Mouse (Mus musculus) heart, embryonic 16.5 days (tissue): ENCODE data around the gene Lrfn3. TPM values are rescaled to one million over a fixed set of nuclear protein-coding genes. Genes with fewer than 3 reads are reported as not detected.

Experiments used
- ATAC-seq: fragments of 200-750 bp; cut with Nextera tagmentation; replicated peaks from 2 replicates; pipeline ENCODE4 v1.8.0; 2017; ENCODE audit warnings: moderate number of reproducible peaks; ENCODE audit not compliant: insufficient read depth, low FRiP score; ENCODE audit errors: extremely low read depth
- H3K27ac ChIP-seq: fragments of 300-500 bp; sonication (generic); 2 replicates; pipeline ENCODE4 v1.5.1; 2014; ENCODE audit warnings: mild to moderate bottlenecking, low read length, control low read depth, moderate library complexity
- H3K27me3 ChIP-seq: fragments of 300-500 bp; sonication (generic); 2 replicates; pipeline ENCODE4 v1.6.1; 2014; ENCODE audit warnings: low read length, mixed read lengths; ENCODE audit not compliant: control insufficient read depth, insufficient read depth
- H3K36me3 ChIP-seq: fragments of 300-500 bp; sonication (generic); 2 replicates; pipeline ENCODE4 v1.6.1; 2014; ENCODE audit not compliant: control insufficient read depth, insufficient read depth
- H3K4me1 ChIP-seq: fragments of 300-500 bp; sonication (generic); 2 replicates; pipeline ENCODE4 v1.6.1; 2014; ENCODE audit warnings: low read length, mixed read lengths; ENCODE audit not compliant: control insufficient read depth, insufficient read depth
- H3K4me2 ChIP-seq: fragments of 300-500 bp; sonication (generic); 2 replicates; pipeline ENCODE4 v1.6.1; 2014; ENCODE audit warnings: low read depth, mild to moderate bottlenecking, control low read depth, low read length
- H3K4me3 ChIP-seq: fragments of 300-500 bp; sonication (generic); 2 replicates; pipeline ENCODE4 v1.5.1; 2014; ENCODE audit warnings: mild to moderate bottlenecking, control low read depth, low read length
- H3K9ac ChIP-seq: fragments of 300-500 bp; sonication (generic); 2 replicates; pipeline ENCODE4 v1.6.1; 2014; ENCODE audit warnings: low read length, control low read depth
- H3K9me3 ChIP-seq: fragments of 300-500 bp; sonication (generic); replicated peaks from 2 replicates; pipeline ENCODE4 v1.6.1; 2016; ENCODE audit warnings: low read length; ENCODE audit not compliant: control insufficient read depth
- WGBS: fragments of 180-500 bp; shearing (Covaris S2); extraction: QIAGEN DNeasy Blood & Tissue Kit; methylation state at CpG from one replicate; pipeline ENCODE4 v1.1.7; 2014; 5-methylcytosine and 5-hydroxymethylcytosine counted together
- polyA plus RNA-seq: library from polyadenylated mRNA; unstranded; fragments of >200 nt; fragmentation: Nextera tagmentation; extraction: Ambion mirVana; gene quantifications from 2 replicates; pipeline ENCODE4 v1.2.1, GENCODE M21; 2015

Lrfn3 gene
- polyA plus RNA-seq, 1 experiment from 2014 or later = 1.2 TPM

DNA sequence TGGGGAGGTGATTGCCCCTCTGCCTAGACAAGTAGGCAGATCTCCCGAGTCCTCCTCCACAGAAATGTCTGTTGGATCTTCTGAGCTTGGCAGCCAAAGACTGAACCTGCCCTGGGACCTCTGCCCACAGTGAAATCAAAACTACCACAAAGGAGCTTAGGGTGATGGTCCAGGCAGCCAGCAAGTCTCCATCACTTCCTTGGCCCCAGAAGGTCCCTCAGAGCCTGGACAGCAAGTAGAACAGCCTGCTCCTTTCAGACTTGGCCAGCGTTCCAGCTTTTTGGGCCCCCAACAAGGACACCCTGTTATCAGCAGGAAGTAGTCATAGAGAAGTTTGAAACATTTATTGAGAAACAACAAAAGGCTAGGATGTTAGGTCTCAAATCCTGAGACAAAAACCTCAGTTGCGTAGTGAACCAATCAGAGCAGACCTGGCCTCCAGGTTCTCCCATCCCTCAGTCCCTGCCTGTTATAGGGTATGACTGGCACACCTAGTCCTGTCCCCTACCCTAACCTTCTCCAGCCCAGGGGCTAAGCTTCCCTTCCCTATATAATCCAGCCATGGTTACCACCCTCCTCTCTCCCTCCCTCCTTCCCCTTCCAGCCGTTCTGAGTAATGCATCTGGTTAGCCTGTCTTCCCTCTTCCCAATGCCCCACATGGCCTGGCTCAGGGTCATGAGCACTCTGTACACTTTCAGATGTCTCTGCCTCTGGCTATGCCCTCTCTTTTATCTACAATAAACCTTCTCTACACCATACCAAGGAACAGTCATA is 30.4 kb upstream of the Lrfn3 start:
- H3K4me2 ChIP-seq = no peak overlapping the region
- WGBS = 65% methylated on average over 4 of the region's 4 CpGs
- H3K27me3 ChIP-seq = no peaks in the 10 kb centered on the region
- no peak overlapping the region for H3K27ac ChIP-seq
- H3K4me3 ChIP-seq = no peak overlapping the region
- H3K36me3 ChIP-seq = no peaks in the 10 kb centered on the region
- no peak overlapping the region for H3K9ac ChIP-seq
- no peaks in the 10 kb centered on the region for H3K9me3 ChIP-seq
- ATAC-seq = no peak
- H3K4me1 ChIP-seq = no peaks in the 10 kb centered on the region

DNA sequence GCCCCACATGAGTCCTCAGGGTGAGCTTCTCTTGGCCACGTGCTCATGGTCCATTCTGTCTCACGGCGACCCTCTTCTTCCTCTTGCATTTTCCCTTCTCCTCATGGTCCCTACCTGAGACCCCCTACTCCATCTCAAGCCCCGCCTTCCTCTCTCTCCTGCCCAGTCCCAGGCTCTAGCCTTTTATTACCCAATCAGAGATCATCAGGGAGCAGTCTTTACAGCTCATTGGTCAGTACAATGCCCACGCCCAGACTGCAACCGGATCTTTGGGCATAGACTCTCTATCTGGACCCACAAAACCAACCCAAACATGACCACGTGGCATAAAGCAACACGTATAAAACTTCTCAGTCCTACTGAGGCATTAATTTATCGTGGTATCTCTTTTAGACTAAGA is 21.5 kb upstream of the Lrfn3 start:
- Histone ChIP-seq H3K36me3 (no peaks in the 10 kb centered on the region), H3K9ac (no peak overlapping the region), H3K4me3 (no peak overlapping the region), H3K4me2 (no peak overlapping the region), H3K9me3 (no peaks in the 10 kb centered on the region), H3K4me1 (no peaks in the 10 kb centered on the region), H3K27ac (no peak overlapping the region), H3K27me3 (no peaks in the 10 kb centered on the region)
- 77% methylated on average over 9 of the region's 9 CpGs for WGBS
- ATAC-seq = no peak

DNA sequence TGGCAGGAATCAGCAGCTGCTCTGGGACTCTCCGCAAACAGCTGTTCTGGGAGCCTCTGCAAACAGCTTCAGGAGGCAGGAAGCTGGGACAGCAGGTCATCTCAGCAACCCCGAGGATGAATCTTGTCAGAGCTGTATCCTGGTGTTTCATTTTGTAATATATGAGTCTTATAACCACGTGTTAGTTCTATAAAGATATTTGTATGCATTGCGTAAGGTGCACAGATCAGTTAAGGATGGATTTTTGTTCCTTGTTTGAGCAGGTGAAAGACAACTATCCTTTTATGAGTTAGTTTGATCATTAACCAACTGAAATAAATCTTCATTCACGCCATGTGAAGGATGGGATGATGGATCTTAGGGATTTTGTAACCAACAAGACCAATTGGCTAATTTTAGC is 17.5 kb upstream of the Lrfn3 start:
- no peak overlapping the region for H3K4me3 ChIP-seq
- WGBS = 53% methylated on average over 5 of the region's 5 CpGs
- ATAC-seq = no peak
- no peak overlapping the region for H3K4me2 ChIP-seq
- H3K27ac ChIP-seq = no peak overlapping the region
- no peaks in the 10 kb centered on the region for H3K4me1 ChIP-seq
- H3K9ac ChIP-seq = no peak overlapping the region
- H3K36me3 ChIP-seq = no peaks in the 10 kb centered on the region
- no peaks in the 10 kb centered on the region for H3K27me3 ChIP-seq
- H3K9me3 ChIP-seq = no peaks in the 10 kb centered on the region

DNA sequence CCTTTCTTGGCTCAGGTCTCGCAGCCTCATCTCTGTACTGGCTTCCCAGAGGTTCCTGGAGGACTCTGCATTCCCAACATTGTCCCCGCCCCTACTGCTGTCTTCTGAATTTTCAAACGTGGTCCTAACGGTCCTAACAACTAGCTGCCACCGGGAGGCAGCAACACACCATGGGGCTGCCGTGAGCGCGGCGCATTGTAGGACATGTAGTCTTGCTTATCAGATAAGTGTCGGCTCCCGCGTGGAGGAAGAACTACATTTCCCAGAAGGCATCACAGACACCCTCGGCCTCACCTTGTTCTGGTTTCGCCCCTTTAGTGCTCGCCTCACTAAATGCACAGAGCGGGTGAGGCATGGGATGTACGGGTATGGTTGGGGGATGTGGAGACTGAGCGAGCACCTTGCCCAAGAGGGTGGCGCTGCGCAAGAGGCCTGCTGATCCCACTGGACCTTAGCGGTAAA is 11.0 kb upstream of the Lrfn3 start:
- Histone ChIP-seq H3K9me3 (no peaks in the 10 kb centered on the region), H3K27ac (no peak overlapping the region), H3K9ac (peak overlapping the region; percentile 73), H3K4me1 (peaks cover 3% of the 10 kb centered on the region), H3K36me3 (no peaks in the 10 kb centered on the region), H3K27me3 (no peaks in the 10 kb centered on the region), H3K4me2 (peak overlapping the region; percentile 80), H3K4me3 (peak overlapping the region; percentile 63)
- peak; percentile 98 for ATAC-seq
- under 1% methylated on average over 21 of the region's 21 CpGs for WGBS

DNA sequence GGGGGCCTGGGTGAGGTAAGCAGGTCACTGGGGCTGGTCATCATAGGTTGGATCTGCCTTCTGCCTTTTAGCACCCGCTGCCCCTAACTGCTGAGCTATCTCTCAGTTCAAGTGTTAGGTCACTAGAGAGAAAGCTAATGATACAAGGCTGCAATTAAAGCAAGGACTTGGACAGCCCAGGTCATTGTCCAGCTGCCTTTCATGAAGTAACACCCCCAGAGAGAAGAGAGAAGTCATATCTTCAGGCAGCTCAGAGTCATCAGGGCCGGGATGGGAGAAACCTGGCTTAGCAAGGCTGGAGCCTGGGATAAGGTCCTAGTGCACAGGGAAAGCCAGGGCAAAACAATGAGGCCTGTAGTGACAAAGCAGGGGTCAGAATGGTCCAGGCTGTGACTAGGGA is 4.9 kb upstream of the Lrfn3 start:
- peaks cover 14% of the 10 kb centered on the region for H3K27me3 ChIP-seq

DNA sequence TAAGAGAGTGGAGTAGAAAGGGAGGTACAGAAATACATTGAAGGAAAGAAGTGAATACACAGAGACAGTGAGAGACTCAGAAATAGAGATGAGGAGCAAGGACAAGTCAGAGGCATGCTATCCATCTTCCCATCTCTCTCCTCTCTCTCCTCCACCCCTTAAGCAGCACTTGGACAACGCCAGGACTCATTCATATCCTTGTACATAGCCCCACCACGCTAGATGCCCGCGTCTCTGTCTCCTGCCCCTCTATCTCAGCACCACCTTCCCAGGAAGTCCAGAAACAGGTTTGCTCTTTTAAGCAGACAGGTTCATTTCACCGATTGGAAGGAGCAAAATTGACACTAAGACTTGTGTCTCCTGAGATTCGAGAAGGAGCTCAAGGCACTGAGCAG is 769 bp upstream of the Lrfn3 start:
- Histone ChIP-seq H3K9me3 (no peaks in the 10 kb centered on the region), H3K4me3 (peak overlapping the region; percentile 68), H3K4me1 (peaks cover 7% of the 10 kb centered on the region; the same call in 1 of the 2 replicates), H3K9ac (peak overlapping the region; percentile 80), H3K27ac (no peak overlapping the region), H3K27me3 (peaks cover 18% of the 10 kb centered on the region), H3K36me3 (no peaks in the 10 kb centered on the region; the same call in 1 of the 2 replicates), H3K4me2 (peak overlapping the region; percentile 89)
- WGBS = 59% methylated on average over 6 of the region's 6 CpGs
- ATAC-seq = no peak

More for the DNA sequence above, 4.9 kb upstream of the Lrfn3 start:
- Histone ChIP-seq H3K4me2 (no peak overlapping the region), H3K9me3 (no peaks in the 10 kb centered on the region), H3K27ac (no peak overlapping the region), H3K4me3 (no peak overlapping the region), H3K36me3 (no peaks in the 10 kb centered on the region), H3K9ac (no peak overlapping the region), H3K4me1 (peaks cover 6% of the 10 kb centered on the region; the same call in 1 of the 2 replicates)
- no peak for ATAC-seq
- WGBS = 60% methylated on average over 2 of the region's 2 CpGs

DNA sequence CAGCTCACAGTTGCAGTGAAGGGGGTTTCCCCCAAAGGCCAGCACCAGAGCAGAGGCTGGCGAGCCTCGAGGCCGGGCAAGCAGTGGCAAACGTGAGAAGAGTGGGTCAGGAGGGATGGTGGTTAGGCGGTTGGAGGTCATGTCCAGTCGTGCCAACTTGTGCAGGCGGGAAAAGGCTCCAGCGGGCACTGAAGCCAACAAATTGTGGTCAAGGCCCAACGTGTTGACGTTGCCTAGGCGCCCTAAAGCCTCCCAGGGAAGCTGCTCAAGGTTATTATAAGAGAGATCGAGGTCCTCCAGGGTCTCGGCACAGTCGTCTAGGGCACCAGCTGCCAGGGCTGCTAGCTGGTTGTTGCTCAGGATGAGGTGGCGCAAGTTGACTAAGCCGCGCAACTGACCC is 2.5 kb downstream of the Lrfn3 start:
- no peak for ATAC-seq
- Histone ChIP-seq H3K9ac (no peak overlapping the region), H3K9me3 (no peaks in the 10 kb centered on the region), H3K27me3 (peaks cover 18% of the 10 kb centered on the region), H3K27ac (no peak overlapping the region), H3K4me2 (no peak overlapping the region), H3K4me1 (peaks cover 7% of the 10 kb centered on the region; the same call in 1 of the 2 replicates), H3K4me3 (no peak overlapping the region), H3K36me3 (no peaks in the 10 kb centered on the region; the same call in 1 of the 2 replicates)
- WGBS = 85% methylated on average over 17 of the region's 17 CpGs

DNA sequence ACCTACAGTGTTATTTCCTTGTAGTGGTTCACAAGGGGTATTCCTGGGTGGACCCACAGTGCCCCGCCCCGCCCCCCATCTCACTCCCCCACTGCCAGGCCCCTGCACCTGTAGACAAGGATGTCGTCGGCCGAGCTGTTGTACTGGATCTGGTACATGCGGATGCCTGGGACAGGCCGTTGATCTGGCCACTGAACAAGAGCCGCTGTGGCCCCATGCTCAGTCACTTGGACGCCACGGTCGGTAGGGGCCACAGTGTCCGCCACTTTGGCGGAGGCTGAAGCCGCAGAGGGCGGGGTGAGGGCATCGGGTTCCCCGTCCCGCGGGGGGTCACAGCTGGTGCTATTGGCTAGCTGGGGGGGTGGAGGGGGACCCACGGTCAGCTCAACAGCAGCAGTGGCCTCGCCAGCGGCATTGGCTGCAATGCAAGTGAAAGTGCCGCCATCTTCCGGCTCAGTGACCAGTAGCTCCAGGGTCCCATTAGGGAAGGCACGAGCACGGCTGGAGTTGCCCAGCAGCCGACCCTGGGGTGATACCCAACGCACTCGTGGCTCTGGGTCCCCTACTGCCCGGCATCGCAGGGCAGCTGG is 3.2 kb downstream of the Lrfn3 start:
- no peaks in the 10 kb centered on the region; the same call in 1 of the 2 replicates for H3K36me3 ChIP-seq
- peaks cover 12% of the 10 kb centered on the region for H3K27me3 ChIP-seq
- H3K4me1 ChIP-seq = peaks cover 7% of the 10 kb centered on the region; the same call in 1 of the 2 replicates
- no peaks in the 10 kb centered on the region for H3K9me3 ChIP-seq
- WGBS = 76% methylated on average over 31 of the region's 31 CpGs
- H3K4me3 ChIP-seq = no peak overlapping the region
- no peak for ATAC-seq
- no peak overlapping the region for H3K9ac ChIP-seq
- no peak overlapping the region for H3K4me2 ChIP-seq
- no peak overlapping the region for H3K27ac ChIP-seq
